Mouse (Mus musculus) C2C12 (cell line): ENCODE data around the gene Parp8. TPM values are rescaled to one million over a fixed set of nuclear protein-coding genes. Genes with fewer than 3 reads are reported as not detected.

Source experiments
- H3K27me3 ChIP-seq: one replicate; pipeline ENCODE4 v1.6.1; 2011; ENCODE audit not compliant: control insufficient read depth, insufficient read depth, insufficient read length
- H3K36me3 ChIP-seq: one replicate; pipeline ENCODE4 v1.6.1; 2011; ENCODE audit not compliant: control insufficient read depth, insufficient read depth
- H3K4me3 ChIP-seq: one replicate; pipeline ENCODE4 v1.5.1; 2011; ENCODE audit warnings: mild to moderate bottlenecking, control low read depth; ENCODE audit not compliant: poor library complexity, insufficient read depth, severe bottlenecking
- H3K79me2 ChIP-seq: one replicate; pipeline ENCODE4 v1.6.1; 2011; ENCODE audit not compliant: control insufficient read depth, insufficient read depth
- H3K79me3 ChIP-seq: one replicate; pipeline ENCODE4 v1.6.1; 2011; ENCODE audit warnings: low read depth, control low read depth
- H3ac ChIP-seq: one replicate; pipeline ENCODE3; 2011; ENCODE audit warnings: low read depth; ENCODE audit not compliant: control insufficient read depth, insufficient read length
- CEBPB ChIP-seq: IDR thresholded peaks from one replicate; pipeline ENCODE4 v1.6.1; 2011; ENCODE audit warnings: low read depth, mild to moderate bottlenecking, control low read depth, moderate library complexity
- CTCF ChIP-seq: IDR thresholded peaks from one replicate; pipeline ENCODE4 v1.5.1; 2011; ENCODE audit not compliant: control insufficient read depth, insufficient read depth, insufficient read length
- FOSL1 ChIP-seq: IDR thresholded peaks from one replicate; pipeline ENCODE4 v1.8.0; 2011; ENCODE audit warnings: mild to moderate bottlenecking, low read length; ENCODE audit not compliant: poor library complexity, insufficient read depth, severe bottlenecking
- MAX ChIP-seq: IDR thresholded peaks from one replicate; pipeline ENCODE4 v1.6.1; 2011; ENCODE audit warnings: mild to moderate bottlenecking, control low read depth
- MYOD1 ChIP-seq: IDR thresholded peaks from one replicate; pipeline ENCODE4 v1.6.1; 2011; ENCODE audit warnings: low read depth; ENCODE audit not compliant: control insufficient read depth, insufficient read length
- MYOG ChIP-seq: IDR thresholded peaks from one replicate; pipeline ENCODE4 v1.6.1; 2011; ENCODE audit not compliant: control insufficient read depth, insufficient read length; ENCODE audit errors: extremely low read depth
- USF1 ChIP-seq: IDR thresholded peaks from one replicate; pipeline ENCODE4 v1.6.1; 2011; ENCODE audit warnings: low read depth, mild to moderate bottlenecking, control low read depth, moderate library complexity
- polyA plus RNA-seq: library from polyadenylated mRNA; unstranded; fragments of >200 nt; fragmentation: generic; extraction: Trizol; gene quantifications from one replicate; pipeline ENCODE4 v1.2.1, GENCODE M21; 2012; ENCODE audit warnings: missing spikeins

Gene Parp8
- polyA plus RNA-seq, 1 experiment, result 7.7 TPM

DNA sequence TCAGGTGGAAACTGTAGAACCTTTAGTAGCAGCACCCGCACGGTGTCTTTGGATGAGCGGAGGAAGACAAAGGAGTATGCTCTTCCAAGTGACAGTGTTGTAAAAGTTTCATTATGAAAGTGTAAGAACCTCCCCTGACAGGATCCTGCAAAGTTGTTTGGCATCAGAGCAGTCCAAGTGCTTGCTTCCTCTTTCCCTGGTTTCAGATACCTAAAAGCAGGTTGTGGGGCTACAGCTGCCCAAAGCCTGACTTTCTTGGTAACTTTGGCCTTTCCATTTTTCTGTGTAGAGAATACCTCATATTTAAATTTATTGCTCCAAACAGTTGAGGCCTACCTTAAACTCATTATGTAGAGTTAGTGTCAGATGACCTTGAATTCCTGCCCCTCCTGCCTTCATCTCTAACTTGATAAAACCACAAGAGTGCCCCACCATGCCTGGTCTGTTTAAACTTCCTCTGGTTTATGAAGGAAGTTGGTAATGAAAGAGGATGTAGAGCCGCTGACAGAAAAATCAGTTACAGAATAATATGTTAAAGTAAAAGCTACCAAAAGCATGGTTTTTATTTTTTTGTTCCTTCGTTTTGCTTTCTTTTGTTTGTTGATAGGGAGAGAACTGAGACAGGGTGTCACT is 8.5 kb upstream of the Parp8 start:
- Histone ChIP-seq H3K79me2 (no peaks in the 10 kb centered on the region), H3K4me3 (no peak overlapping the region), H3ac (no peak overlapping the region), H3K36me3 (no peaks in the 10 kb centered on the region), H3K79me3 (no peaks in the 10 kb centered on the region), H3K27me3 (no peaks in the 10 kb centered on the region)
- no peak for TF ChIP-seq MAX
- no peak for TF ChIP-seq CTCF

DNA sequence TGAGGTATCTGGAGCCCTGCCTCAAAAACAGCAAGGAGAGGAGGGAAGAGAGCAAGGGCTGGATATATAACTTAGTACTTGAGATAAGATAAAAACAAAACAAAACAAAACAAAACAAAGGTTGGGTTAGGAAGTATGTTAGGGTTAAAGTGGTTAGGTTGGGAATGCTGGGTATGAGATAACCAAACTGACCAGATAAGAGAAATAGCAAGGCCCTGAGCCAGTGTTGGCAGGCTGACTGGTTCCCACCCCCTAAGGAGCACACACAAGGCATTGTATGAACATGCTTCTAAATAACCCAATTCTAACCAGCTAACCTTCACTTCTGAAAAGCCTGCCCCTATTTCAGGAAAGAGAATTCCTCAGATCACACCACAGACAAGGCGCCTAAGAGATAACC is 7.1 kb upstream of the Parp8 start:
- no peaks in the 10 kb centered on the region for H3K36me3 ChIP-seq
- no peaks in the 10 kb centered on the region for H3K79me2 ChIP-seq
- no peaks in the 10 kb centered on the region for H3K79me3 ChIP-seq
- TF ChIP-seq CEBPB, result no peak
- TF ChIP-seq FOSL1, result no peak
- TF ChIP-seq CTCF, result no peak
- no peak for TF ChIP-seq USF1
- TF ChIP-seq MYOD1, result no peak
- no peak for TF ChIP-seq MAX
- TF ChIP-seq MYOG, result no peak
- no peaks in the 10 kb centered on the region for H3K27me3 ChIP-seq
- no peak overlapping the region for H3K4me3 ChIP-seq
- H3ac ChIP-seq, result no peak overlapping the region

- no peaks in the 10 kb centered on the region for H3K27me3 ChIP-seq
- H3K36me3 ChIP-seq, result no peaks in the 10 kb centered on the region
- no peaks in the 10 kb centered on the region for H3K79me2 ChIP-seq
- no peak for TF ChIP-seq MYOG
- no peak for TF ChIP-seq USF1
- no peak for TF ChIP-seq CEBPB
- no peak for TF ChIP-seq MAX
- no peak for TF ChIP-seq FOSL1
- TF ChIP-seq CTCF, result no peak
- TF ChIP-seq MYOD1, result no peak
- H3ac ChIP-seq, result no peak overlapping the region
- H3K4me3 ChIP-seq, result no peak overlapping the region
- no peaks in the 10 kb centered on the region for H3K79me3 ChIP-seq
Measured at GRCm38 (mm10) chr13:117031546-117031945, 6.2 kb upstream of the Parp8 start.

DNA sequence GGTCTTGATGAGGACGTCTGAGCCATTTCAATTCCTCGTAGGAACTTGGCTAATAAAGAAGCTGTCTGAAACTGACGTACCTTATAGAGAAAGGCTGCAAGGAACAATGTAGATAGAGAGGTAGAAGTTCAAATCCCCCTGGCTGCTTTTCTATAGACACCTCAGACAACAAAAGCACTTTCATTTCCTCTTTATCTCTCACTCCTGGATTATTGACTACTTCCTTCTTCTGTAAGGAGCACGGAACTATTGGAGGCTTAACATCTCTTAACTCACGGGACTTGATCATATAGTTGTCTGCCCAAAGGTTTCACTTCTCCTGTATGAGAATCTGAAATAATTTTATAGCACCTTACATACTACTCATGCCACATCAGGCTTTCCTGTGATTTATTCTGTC is 2.9 kb upstream of the Parp8 start:
- Histone ChIP-seq H3K27me3 (no peaks in the 10 kb centered on the region), H3K79me2 (peaks cover 15% of the 10 kb centered on the region), H3K36me3 (no peaks in the 10 kb centered on the region), H3K4me3 (no peak overlapping the region), H3ac (no peak overlapping the region), H3K79me3 (peaks cover 9% of the 10 kb centered on the region)
- TF ChIP-seq MYOG (no peak), MYOD1 (no peak), MAX (no peak), CTCF (no peak), CEBPB (no peak), USF1 (no peak), FOSL1 (no peak)

DNA sequence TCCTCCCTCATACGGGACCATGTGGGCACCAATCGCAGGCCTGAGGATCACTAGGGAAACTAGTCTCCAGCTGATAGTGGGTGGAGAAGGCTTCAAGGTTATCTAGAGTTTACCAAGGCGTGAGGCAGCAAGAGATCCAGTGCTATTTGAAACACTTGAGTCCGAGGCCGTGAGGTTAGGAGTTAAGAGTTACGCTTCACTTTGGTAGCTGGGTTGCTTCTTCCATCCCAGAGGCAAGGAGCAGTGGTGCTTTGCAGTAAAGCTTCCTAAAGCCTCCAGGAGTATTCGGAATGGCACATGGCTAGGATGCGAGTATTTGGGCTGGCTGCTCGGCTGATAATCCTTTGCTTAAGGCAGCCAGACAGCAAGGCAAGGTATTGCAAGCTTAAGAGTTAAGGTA is 2.0 kb upstream of the Parp8 start:
- no peak overlapping the region for H3ac ChIP-seq
- H3K79me2 ChIP-seq, result peaks cover 24% of the 10 kb centered on the region
- TF ChIP-seq MYOG, result no peak
- no peak for TF ChIP-seq FOSL1
- no peak for TF ChIP-seq CEBPB
- no peak for TF ChIP-seq MYOD1
- no peak for TF ChIP-seq USF1
- no peak for TF ChIP-seq CTCF
- no peak for TF ChIP-seq MAX
- H3K79me3 ChIP-seq, result peaks cover 16% of the 10 kb centered on the region
- H3K4me3 ChIP-seq, result no peak overlapping the region
- H3K27me3 ChIP-seq, result no peaks in the 10 kb centered on the region
- H3K36me3 ChIP-seq, result no peaks in the 10 kb centered on the region

- no peaks in the 10 kb centered on the region for H3K36me3 ChIP-seq
- peaks cover 25% of the 10 kb centered on the region for H3K79me3 ChIP-seq
- no peak overlapping the region for H3K4me3 ChIP-seq
- H3K79me2 ChIP-seq, result peaks cover 34% of the 10 kb centered on the region
- H3K27me3 ChIP-seq, result no peaks in the 10 kb centered on the region
- TF ChIP-seq MYOD1 (no peak), CTCF (no peak), MYOG (no peak), CEBPB (no peak), FOSL1 (no peak), USF1 (no peak), MAX (no peak)
- H3ac ChIP-seq, result no peak overlapping the region
Measured at GRCm38 (mm10) chr13:117026276-117026780, 991 bp upstream of the Parp8 start.
